Mouse (Mus musculus) ES-Bruce4 (cell line): ENCODE data around the gene Hist1h3d. TPM values are rescaled to one million over a fixed set of nuclear protein-coding genes. Genes with fewer than 3 reads are reported as not detected.

Experiments
- H3K27ac ChIP-seq: 2 replicates; pipeline ENCODE4 v1.5.1; 2012; ENCODE audit warnings: low read length, inconsistent platforms; ENCODE audit not compliant: insufficient read depth
- H3K27me3 ChIP-seq: 2 replicates; pipeline ENCODE4 v1.6.1; 2012; ENCODE audit warnings: mild to moderate bottlenecking, low read length, inconsistent platforms; ENCODE audit not compliant: control insufficient read depth, poor library complexity, insufficient read depth, severe bottlenecking
- H3K36me3 ChIP-seq: 2 replicates; pipeline ENCODE4 v1.6.1; 2012; ENCODE audit warnings: inconsistent platforms, mild to moderate bottlenecking, low read length, moderate library complexity; ENCODE audit not compliant: control insufficient read depth, poor library complexity, insufficient read depth, severe bottlenecking
- H3K4me1 ChIP-seq: one replicate; pipeline ENCODE4 v1.8.1; 2011; ENCODE audit warnings: low read length; ENCODE audit not compliant: control insufficient read depth, insufficient read depth
- H3K4me3 ChIP-seq: 2 replicates; pipeline ENCODE4 v1.5.1; 2011; ENCODE audit warnings: low read depth, mild to moderate bottlenecking, low read length
- H3K9ac ChIP-seq: 2 replicates; pipeline ENCODE4 v1.6.1; 2012; ENCODE audit warnings: low read depth, mild to moderate bottlenecking, inconsistent platforms; ENCODE audit not compliant: poor library complexity, severe bottlenecking
- H3K9me3 ChIP-seq: replicated peaks from 2 replicates; pipeline ENCODE4 v1.6.1; 2012; ENCODE audit warnings: mild to moderate bottlenecking, low read length, inconsistent platforms; ENCODE audit not compliant: control insufficient read depth, poor library complexity, insufficient read depth, severe bottlenecking
- CTCF ChIP-seq: IDR thresholded peaks from one replicate; pipeline ENCODE4 v1.8.1; 2011; ENCODE audit warnings: low read depth, low read length
- EP300 ChIP-seq: IDR thresholded peaks from 2 replicates; pipeline ENCODE4 v1.6.1; 2011; ENCODE audit warnings: low read depth, low read length; ENCODE audit not compliant: insufficient read depth
- POLR2A ChIP-seq: IDR thresholded peaks from one replicate; pipeline ENCODE4 v1.8.1; 2011; ENCODE audit warnings: low read length; ENCODE audit not compliant: insufficient read depth
- polyA plus RNA-seq: library from polyadenylated mRNA; stranded (reverse); fragments of >200 nt; gene quantifications from 2 replicates; pipeline ENCODE4 v1.2.4, GENCODE M21; 2011; ENCODE audit warnings: low read depth; ENCODE audit not compliant: missing spikeins, insufficient read depth, insufficient read length

Gene Hist1h3d
- polyA plus RNA-seq, 1 experiment = 3.2 TPM

DNA sequence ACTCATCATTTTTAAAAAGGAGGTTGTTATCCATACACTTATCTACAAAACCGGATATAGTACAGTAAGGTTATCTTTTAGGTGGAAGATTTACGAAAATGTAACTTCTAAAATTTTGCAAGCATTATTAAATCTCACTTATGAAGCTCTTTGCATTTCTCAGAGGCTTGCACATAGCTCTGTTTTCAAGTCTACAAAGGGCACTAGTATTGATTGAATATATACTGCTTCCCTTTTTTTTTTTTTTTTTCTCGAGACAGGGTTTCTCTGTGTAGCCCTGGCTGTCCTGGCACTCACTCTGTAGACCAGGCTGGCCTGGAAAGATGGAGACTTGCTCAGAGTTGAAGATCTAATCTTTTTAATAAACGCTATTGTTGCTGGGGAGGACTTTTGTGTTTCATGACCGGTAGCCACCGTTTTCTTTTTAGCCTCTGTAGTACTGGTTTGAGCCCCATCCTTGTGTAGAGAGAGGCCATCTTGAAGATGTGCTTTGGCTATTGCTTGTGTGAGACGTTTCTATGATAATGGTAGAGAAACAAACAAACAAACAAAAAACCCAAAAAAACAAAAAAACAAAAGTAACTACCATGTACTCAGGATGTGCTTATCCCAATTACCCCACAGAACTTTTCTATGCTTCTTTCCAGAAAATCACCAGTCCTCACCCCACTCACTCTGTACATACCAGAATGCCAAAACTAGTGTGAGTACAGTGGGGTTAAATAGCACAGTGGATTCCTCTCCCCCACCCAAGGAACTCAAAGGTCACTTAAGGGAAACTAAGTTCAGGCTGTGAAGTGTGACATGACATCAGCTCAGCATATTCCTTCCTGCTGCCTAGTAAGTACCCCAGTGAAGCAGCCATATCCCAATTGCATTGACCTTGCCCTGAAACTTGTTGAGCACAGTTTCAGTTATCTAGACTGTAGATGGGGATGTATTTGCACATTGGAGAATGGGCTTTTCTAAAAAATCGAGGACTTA is 23.3 kb upstream of the Hist1h3d start:
- Histone ChIP-seq H3K27ac (peak overlapping the region; percentile 86), H3K4me1 (no peaks in the 10 kb centered on the region), H3K4me3 (no peak overlapping the region), H3K36me3 (no peaks in the 10 kb centered on the region), H3K9ac (peak overlapping the region; percentile 80), H3K27me3 (no peaks in the 10 kb centered on the region), H3K9me3 (no peaks in the 10 kb centered on the region)
- no peak for TF ChIP-seq CTCF
- TF ChIP-seq EP300 = no peak

DNA sequence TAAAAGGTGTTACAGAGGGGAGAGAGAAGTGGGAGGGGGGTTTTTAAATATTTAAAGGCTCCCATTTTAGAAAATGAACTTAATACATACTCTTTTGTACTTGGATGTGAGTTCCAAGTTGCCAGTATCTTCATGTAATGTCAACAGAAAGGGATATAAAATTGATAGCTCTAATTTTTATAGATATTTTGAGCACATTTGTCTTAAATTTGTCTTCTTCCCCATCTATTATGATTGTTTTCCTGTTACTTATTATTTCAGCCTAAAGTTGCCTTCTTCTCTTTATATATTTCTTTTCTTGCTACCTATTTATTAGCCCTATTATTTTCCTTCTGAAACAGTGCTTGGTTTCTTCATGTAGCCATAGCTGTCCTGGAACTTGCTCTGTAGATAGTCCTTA is 22.6 kb upstream of the Hist1h3d start, which contains the start of gene Hist1h1d:
Gene Hist1h1d, plus strand, starts transcription at position 301 of the 400 bp plus-strand sequence.
- Histone ChIP-seq H3K27me3 (no peaks in the 10 kb centered on the region), H3K27ac (peak within 1 kb of the TSS; percentile 86), H3K4me3 (no peak within 1 kb of the TSS), H3K36me3 (no peaks in the 10 kb centered on the region), H3K4me1 (no peaks in the 10 kb centered on the region), H3K9me3 (no peaks in the 10 kb centered on the region), H3K9ac (peak within 1 kb of the TSS; percentile 95)
- TF ChIP-seq CTCF = no peak
- no peak for TF ChIP-seq POLR2A

DNA sequence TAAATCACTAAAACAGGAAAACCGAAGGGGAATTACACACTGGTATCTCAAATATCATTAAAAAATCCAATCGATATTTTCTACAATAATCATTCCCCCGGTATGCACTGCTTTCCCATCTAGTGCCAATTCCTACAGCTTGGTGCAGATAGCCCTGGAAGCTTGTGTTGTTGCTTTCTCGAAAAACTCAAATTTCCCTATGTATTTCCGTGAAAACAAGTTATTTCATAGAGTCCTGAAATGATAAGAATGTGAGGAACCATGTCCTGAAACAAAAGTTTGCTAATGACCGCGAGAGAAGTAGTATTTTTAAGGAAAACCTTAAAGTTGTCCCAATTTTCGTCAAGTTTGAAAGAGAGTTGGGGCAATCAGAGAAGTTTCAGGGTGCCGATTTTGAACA is 21.2 kb upstream of the Hist1h3d start:
- H3K36me3 ChIP-seq = no peaks in the 10 kb centered on the region
- TF ChIP-seq CTCF (no peak), EP300 (no peak), POLR2A (no peak)
- H3K27ac ChIP-seq = peak overlapping the region; percentile 63
- no peaks in the 10 kb centered on the region for H3K9me3 ChIP-seq
- H3K4me3 ChIP-seq = peak overlapping the region; percentile 34; the same call in 1 of the 2 replicates
- H3K9ac ChIP-seq = peak overlapping the region; percentile 95
- no peaks in the 10 kb centered on the region for H3K4me1 ChIP-seq
- H3K27me3 ChIP-seq = no peaks in the 10 kb centered on the region

DNA sequence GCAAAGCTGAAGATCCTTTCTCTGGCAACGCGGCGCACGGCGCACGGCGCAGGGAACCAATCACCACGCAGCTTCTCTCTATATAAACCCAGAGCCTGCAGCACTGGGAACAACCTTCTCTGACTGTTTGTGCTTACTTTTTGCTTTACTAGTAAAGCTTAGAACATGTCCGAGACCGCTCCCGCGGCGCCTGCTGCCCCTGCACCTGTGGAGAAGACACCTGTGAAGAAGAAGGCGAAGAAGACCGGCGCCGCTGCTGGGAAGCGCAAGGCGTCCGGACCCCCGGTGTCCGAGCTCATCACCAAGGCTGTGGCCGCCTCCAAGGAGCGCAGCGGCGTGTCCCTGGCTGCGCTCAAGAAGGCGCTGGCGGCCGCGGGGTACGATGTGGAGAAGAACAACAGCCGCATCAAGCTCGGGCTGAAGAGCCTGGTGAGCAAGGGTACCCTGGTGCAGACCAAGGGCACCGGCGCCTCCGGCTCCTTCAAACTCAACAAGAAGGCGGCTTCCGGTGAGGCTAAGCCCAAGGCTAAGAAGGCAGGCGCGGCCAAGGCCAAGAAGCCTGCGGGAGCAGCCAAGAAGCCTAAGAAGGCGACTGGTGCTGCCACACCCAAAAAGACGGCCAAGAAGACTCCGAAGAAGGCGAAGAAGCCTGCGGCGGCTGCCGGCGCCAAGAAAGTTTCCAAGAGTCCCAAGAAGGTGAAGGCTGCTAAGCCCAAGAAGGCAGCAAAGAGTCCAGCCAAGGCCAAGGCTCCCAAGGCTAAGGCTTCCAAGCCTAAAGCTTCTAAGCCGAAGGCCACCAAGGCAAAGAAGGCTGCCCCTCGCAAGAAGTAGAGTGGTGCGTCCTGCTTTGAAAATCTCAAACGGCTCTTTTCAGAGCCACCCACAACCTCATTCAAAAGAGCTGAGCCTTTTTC is 20.4 kb upstream of the Hist1h3d start:
- Histone ChIP-seq H3K27me3 (no peaks in the 10 kb centered on the region), H3K36me3 (no peaks in the 10 kb centered on the region), H3K4me1 (no peaks in the 10 kb centered on the region), H3K9ac (peak overlapping the region; percentile 95), H3K9me3 (no peaks in the 10 kb centered on the region), H3K4me3 (peak overlapping the region; percentile 68), H3K27ac (peak overlapping the region; percentile 90)
- TF ChIP-seq POLR2A (peak; percentile 99), CTCF (no peak)

DNA sequence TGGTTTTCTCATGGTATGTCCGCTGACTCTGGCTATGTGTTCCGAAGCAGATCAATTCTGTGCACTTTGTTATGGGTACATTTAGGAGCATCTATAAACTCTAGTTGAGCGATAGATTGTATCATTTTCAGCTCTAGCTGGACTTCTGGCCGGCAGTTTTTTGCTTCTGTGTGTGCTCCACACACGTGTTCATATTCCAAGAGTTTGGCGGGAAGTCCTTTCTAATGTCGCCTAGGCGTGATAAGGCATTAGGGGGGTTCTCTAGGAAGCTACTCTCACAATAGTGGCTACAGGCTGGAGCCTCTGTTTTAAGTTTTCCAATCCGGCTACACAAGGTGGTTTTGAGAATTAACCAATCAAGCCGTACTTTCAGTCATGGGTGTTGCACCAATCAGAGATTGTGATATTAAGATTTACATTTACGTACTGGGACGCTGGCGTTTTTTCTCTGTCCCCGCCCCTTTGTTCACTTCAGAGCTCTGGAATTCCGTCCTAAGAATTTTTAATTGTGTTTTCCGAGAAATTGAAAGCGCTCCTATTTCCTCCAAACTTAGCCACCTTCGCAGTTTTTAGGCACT is 19.6 kb upstream of the Hist1h3d start:
- Histone ChIP-seq H3K27ac (peak overlapping the region; percentile 94), H3K9me3 (no peaks in the 10 kb centered on the region), H3K27me3 (no peaks in the 10 kb centered on the region), H3K4me3 (peak overlapping the region; percentile 68), H3K9ac (peak overlapping the region; percentile 91), H3K36me3 (no peaks in the 10 kb centered on the region), H3K4me1 (no peaks in the 10 kb centered on the region)
- TF ChIP-seq POLR2A (peak; percentile 92), CTCF (no peak)
